Mouse (Mus musculus): Measurements from ENCODE around the gene Lgalsl.
A peak's percentile ranks its signal among the peaks of the same experiment; 100 is the strongest.

Lgalsl gene

GRCm38 (mm10) chr11:20823961-20824360 is 6.9 kb downstream of the Lgalsl start:
- no peak for DNase-seq (ENCODE audit: low read depth, low spot score)

GRCm38 (mm10) chr11:20823301-20823700 is 7.6 kb downstream of the Lgalsl start:
- no peak for DNase-seq (ENCODE audit: low read depth, low spot score)

GRCm38 (mm10) chr11:20821351-20821750 is 9.5 kb downstream of the Lgalsl start:
- DNase-seq (ENCODE audit: low read depth, low spot score): no peak

DNA sequence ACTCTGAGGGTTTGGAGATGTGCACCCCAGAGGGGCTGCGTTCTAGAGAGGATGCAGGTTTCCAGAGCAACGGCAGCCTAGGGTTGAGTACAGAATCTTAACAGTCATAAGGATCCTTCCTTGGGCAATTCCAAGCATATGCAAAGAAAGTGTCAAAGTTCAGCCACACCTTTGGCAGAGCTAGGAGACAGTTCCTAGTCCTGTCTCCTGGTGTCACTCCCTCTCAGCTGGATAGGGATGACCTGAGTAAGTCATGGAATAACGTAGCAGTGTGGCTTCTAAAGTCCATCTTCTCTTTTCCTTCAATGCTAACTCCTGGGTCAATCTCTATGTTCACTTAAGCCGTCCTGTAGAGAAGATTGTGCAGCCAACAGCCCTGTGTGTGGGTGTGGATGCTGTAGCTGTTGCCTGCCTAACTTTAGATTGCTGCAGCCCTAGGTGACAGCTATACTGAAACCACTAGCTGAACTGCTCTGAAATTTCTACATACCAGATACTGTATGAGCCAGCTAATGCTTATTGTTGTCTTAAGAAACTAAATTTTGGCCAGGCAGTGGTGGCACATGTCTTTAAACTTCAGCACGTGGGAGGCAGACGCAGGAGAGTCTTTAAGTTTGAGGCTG is 16.8 kb downstream of the Lgalsl start:
- DNase-seq (ENCODE audit: low read depth, low spot score): no peak

DNA sequence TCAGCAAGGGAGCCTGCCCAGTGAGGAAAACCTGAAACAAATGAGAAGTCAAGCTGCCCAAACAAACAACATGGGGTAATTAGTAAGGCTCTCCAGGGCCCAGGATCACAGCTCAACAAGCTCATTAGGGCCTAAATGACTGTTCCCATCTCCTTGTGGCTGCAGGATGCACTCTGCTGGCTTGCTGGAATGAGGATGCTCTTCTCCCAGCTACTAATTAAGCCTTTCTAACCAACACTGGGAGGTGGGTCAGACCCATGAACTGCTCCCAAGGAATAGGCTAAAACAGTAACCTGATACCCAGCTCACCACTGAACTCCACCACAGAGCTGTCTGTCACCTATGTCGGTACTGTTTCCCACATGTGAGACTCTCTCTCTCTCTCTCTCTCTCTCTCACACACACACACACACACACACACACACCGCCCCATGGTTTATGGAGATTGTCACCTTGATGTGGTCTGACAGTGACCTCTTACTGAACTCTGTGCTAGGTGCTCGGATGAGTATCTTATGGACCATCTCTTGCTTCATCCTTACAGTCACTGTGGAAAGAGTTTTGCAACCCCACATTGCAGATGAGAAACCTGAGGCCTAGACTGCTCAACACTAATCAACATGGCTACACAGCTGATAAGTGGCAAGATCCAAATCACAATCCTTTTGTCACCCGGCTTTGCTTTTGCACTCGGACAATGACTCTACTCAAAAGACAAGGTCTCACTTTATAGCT is 18.5 kb downstream of the Lgalsl start:
- no peak for DNase-seq (ENCODE audit: low read depth, low spot score)

DNA sequence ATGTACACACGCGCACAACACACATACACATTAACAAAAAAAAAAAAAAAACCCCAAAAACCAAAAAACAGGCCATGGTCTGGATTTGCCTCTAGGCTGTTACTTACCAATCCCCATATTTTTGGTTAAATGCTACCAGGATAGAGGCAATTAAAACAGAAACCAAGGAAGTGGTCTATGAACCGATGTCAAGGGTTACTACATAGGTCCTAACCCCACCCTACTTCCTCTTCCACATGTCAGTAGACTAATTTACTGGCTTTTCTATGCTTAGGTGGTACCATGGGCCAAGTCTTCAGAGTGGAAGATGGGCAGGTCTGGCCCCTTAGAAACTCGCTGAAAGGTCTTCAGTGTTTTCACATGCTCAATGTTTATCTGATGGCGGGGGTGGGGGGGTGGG is 24.2 kb downstream of the Lgalsl start:
- DNase-seq (ENCODE audit: low read depth, low spot score): no peak

- DNase-seq (ENCODE audit: low read depth, low spot score): no peak
Observed at GRCm38 (mm10) chr11:20805604-20806249, 25.1 kb downstream of the Lgalsl start.

DNA sequence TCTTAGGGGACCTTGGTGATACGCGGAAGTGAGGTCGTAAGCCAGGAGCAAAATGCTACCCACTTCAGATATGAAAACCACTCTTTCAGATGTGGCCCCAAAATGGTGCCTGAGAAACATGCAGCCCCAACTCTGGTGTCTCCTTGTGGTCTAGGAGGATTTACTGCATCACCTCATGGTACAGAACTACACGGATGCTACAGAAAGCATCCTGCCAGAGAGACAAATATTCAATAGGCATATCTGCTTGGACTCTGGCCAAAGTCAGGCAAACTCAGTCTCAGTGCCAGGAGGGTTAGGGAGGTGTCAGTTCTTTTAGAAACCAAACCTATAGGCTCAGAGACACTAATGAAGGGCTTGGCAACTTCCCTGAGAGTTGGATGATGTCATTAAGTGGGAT is 26.4 kb downstream of the Lgalsl start:
- no peak for DNase-seq (ENCODE audit: low read depth, low spot score)

DNA sequence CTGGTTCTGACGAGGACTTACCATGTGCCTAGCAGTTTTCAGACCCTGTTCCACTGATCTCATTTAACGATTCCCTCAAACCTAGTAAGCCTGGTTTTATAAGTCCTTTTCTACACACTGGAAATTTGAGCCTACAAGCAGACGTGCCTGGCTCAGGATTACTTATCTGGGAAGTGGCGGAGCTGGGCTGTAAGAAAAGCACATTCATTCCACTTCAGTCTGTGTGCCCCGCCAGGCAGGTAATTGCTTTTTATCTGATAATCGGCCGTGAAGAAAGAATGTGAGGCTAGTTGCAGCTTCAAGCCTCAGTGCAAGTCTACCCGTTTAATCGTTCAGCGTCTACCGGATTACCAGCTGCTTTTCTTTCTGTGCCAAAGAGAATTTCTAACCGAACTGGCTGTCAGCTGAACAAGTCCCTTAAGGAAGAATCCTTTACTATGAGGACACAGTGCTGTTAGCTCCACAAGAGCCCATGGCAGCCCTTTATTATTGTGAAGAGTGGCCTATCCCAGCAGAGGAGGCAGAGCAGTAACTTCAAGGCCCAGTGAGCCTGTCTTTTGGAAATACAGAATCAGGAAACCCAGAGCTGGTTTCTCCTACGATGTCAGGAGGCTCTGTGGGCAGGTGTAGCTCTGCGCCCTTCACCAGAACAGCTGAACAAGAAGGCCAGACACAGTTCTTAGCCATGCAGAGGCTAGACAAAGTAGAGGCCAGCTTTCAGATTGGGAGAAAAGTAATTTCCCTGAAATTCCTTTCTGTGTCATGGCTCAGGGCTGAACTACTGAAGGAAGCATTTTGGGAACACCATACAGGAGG is 30.4 kb downstream of the Lgalsl start:
- DNase-seq (ENCODE audit: low read depth, low spot score): no peak

DNA sequence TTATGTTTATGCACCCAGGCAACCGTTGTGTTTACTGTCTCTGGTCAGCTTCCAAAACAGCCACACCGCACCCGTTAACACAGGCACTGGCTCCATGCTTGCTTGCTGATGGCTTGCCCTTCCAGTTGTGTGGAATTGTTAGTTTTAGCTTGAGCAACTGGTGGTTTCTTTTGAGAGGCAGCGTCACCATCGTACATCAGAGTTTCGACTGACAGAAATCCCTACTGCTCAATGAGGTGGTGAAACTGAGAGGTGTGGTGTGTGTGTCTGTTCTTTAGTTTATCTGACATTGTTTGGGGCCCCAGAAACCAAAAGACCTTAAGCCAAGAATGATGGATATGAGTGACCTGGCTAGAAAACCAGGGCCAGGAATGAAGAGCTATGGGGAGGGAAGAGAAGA is 33.0 kb downstream of the Lgalsl start:
- no peak for DNase-seq (ENCODE audit: low read depth, low spot score)

DNA sequence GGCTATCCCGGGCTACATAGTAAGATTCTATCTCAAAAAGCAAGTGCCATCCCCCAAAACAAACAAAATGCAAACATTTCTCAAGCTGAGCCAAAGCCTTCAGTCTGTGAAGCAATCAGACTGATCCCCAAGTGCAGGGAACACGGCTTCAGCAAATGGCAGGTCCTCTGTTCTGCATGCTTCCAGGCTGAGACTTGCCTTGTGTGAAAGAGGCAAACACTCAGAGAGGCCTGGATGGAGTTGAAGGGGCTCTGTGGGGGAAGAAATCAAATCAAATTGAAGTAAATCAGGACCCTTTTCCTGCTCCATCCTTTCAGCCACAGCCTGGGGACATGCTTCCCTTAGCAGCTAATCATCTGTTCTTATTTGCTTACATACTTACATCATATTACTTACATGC is 35.4 kb downstream of the Lgalsl start:
- DNase-seq (ENCODE audit: low read depth, low spot score): no peak

DNA sequence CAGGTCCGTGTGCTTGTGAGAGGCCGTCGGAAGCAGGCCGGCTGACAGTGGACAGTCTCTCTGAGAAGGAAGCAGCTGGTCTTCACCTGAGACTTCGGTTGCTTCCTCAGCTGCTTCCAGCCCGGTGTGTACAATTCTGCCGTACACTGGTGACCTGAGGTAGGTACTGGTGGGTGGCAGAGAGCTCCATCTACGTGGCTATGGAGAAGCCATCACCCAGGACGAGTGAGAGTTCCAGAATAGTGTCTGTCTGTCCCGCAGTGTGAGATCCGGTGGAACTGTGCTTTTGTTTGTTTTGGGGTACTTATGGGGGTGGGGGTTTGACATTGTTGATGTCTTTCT is 36.0 kb downstream of the Lgalsl start:
- no peak for DNase-seq (ENCODE audit: low read depth, low spot score)

DNA sequence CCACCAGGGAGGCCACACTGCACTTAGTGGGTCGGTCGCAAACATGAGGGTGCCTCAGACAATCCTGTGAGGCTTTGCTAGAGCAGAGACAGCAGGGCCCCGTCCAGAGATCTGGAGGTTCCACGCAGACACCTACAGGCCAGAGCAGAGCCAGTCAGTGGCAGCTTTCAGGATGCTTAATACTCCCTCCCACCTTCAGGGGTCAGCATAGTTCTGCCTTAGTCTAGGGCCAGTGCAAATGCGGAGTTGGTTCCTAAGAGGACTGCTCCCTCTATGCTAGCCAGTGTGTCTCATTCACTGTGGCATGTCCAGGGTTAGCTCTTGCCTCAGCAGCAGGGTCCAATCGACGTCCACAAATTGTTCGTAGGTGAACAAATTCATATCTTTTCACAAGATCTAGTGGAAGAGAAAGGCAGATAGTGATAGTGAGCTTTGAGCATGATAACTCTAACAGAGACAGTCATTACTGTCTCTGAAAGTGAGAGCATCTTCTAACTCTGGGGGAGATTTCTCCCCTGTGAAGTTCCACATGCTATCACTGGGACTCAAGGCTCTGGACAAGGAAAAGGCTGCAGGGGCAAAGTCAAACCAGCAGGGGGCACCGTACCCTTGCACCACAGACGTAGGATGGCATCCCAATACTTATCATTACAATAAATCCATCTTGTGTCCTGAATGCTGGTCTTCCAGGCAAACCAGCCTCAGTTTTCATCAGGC is 36.5 kb downstream of the Lgalsl start:
- DNase-seq (ENCODE audit: low read depth, low spot score): peak; percentile 86

GRCm38 (mm10) chr11:20793676-20794075 is 37.2 kb downstream of the Lgalsl start:
- DNase-seq (ENCODE audit: low read depth, low spot score): no peak

- no peak for DNase-seq (ENCODE audit: low read depth, low spot score)
Observed at GRCm38 (mm10) chr11:20792667-20793066, 38.2 kb downstream of the Lgalsl start.

DNA sequence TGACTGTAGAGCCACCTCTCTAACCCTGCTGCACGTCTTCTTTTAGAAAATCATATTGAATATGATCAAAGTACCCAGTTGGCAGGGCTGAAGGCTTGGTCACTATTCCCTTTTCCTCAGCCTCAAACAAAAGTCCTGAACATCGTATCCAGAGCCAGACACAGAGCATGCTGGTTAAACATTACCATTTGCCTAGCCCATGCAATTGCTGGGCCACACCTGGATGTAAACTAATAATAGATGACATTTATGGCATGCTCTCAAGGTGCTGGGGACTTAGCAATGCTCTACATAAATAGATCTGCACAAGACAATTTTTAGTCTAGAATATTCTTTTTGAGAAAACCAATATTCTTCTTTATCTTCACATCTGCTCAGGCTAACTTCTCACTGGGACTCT is 39.5 kb downstream of the Lgalsl start:
- DNase-seq (ENCODE audit: low read depth, low spot score): no peak

- no peak for DNase-seq (ENCODE audit: low read depth, low spot score)
Observed at GRCm38 (mm10) chr11:20789015-20789414, 41.8 kb downstream of the Lgalsl start.

GRCm38 (mm10) chr11:20788070-20788469 is 42.8 kb downstream of the Lgalsl start:
- no peak for DNase-seq (ENCODE audit: low read depth, low spot score)

DNA sequence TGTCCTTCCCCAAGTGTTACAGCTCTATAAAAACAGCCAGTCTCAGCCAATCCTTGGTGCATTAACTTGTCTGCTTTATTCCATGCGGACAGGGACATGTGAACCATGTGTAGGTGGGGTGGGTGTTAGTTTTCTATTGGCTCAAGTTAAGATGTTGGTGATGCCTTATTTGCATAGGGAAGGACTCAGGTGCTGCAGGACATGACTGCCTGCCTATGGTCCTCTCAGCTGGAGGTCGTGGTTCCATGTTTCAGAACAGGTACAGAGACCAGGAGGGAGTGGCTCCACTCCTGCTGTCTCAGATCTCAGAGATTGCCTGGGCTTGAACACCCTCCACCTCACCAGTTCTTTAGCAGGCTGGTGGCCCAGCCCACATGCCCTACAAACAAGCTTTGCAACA is 44.7 kb downstream of the Lgalsl start:
- no peak for DNase-seq (ENCODE audit: low read depth, low spot score)

DNA sequence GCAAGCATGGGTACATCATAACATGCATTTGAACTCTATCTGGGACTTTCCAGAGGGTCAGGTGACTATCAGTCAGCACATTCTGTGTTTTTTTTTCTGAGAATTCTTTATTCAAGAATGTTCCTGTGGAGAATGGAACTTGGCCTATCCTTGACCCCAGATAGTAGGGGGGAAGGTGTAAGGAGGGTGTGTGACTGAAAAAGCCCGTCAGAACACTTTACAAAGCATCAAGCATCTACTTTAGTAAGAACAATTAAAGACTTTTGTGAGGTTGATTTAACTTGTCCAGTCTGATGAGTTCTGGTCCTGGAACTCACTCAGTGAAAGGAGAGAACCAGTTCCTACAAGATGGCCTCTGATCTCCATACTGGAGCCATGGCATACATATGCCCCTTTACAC is 45.7 kb downstream of the Lgalsl start:
- DNase-seq (ENCODE audit: low read depth, low spot score): peak; percentile 56

GRCm38 (mm10) chr11:20784776-20785175 is 46.1 kb downstream of the Lgalsl start:
- DNase-seq (ENCODE audit: low read depth, low spot score): peak; percentile 42

DNA sequence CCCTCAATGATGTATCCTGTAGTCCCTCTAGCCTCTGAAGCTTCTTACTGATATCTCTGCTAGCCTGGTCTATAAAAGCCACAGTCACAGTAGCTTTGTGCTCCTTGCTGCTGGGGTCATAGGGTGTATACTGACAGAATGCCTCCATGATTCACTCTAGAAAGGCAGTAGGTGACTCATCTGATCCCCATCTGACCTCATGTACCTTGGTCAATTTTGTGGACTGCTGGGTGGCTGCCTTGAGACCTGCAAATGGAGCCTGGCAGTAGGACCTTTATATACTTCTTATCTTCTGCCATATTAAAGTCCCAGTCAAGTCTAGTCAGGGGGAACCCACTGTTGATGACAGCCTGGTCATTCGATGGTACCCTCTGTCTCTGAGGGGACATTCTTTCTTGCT is 47.4 kb downstream of the Lgalsl start:
- no peak for DNase-seq (ENCODE audit: low read depth, low spot score)

All from ES-CJ7 (cell line).